Mouse (Mus musculus): Measurements from ENCODE around the gene Phtf2. TPM values are rescaled to one million over a fixed set of nuclear protein-coding genes. Genes with fewer than 3 reads are reported as not detected.
"Not testable (repeated sequence)": the region's sequence is repeated elsewhere in the genome, so short reads cannot be mapped to it uniquely, and the experiment has no call there.

Gene Phtf2
- polyA plus RNA-seq, 1 experiment from 2014 or later: 23.4 TPM

DNA sequence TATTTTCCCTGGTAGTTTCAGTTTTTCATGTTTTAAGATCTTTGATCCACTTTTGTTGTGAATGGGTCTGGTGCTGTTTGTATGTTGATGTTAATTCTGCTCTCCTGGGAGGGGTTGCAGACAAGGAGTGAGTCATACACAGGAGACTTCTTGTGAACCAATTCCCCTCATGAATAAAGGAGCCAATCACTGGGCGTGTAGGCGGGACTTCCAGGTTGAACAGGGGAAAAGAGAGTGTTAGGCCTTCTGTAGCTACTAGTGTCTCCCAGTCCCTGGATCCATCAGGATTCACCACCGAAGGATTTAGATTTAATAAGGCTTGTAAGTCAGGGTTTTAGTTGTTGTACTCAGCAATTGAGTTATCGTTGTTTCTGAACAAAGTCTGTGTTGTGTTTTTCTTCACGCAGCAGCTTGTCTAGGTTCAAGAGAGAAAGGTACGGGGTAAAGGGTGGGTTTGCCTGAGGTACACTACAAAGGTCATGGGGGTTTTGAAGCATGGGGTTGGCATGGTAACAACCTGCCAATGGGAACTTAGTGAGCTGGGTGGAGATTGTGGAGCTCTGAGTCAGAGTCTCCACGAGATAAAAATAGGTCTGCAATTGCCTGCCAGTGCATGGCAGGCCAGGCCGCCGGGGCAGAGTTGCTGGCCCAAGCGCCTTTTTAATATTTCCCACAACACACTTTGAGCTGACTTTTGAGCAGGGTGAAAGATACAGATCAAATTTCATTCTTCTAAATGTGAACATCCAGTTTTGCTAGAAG, 90.0 kb downstream of the Phtf2 start:
- no peak for ATAC-seq (ENCODE audit: low FRiP score, low read depth)
- no peak overlapping the region for H3K4me2 ChIP-seq (replicated peaks)
- H3K9me3 ChIP-seq: no peaks in the 10 kb centered on the region
- peaks cover 15% of the 10 kb centered on the region for H3K36me3 ChIP-seq
- no peaks in the 10 kb centered on the region for H3K27me3 ChIP-seq (replicated peaks)
- no peak overlapping the region for H3K9ac ChIP-seq
- no peak overlapping the region for H3K27ac ChIP-seq
- no peaks in the 10 kb centered on the region for H3K4me1 ChIP-seq
- WGBS: 91% methylated on average over 10 of the region's 10 CpGs
- no peak overlapping the region for H3K4me3 ChIP-seq

DNA sequence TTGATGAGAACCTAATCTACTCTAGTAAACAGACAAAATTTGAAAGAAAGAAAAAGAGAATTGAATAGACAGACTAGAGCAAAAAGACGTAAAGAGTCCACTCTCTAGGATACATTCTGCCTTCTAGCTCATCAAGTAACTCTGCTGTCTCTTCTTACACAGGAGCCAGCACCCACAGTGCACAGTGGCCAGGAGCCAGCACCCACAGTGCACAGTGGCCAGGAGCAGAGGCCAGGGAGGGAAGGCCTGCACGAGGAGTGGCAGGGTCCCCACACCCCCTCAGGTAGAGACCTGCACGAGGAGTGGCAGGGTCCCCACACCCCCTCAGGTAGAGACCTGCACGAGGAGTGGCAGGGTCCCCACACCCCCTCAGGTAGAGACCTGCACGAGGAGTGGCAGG, 95.5 kb downstream of the Phtf2 start:
- not testable (repeated sequence) for H3K27ac ChIP-seq; ATAC-seq (ENCODE audit: low FRiP score, low read depth); H3K4me1 ChIP-seq; H3K4me3 ChIP-seq; H3K4me2 ChIP-seq (replicated peaks); H3K27me3 ChIP-seq (replicated peaks); H3K36me3 ChIP-seq; H3K9ac ChIP-seq; H3K9me3 ChIP-seq
- 97% methylated on average over 3 of the region's 5 CpGs for WGBS

GRCm38 (mm10) chr5:20781116-20781515, 100.8 kb downstream of the Phtf2 start:
- no peak for ATAC-seq (ENCODE audit: low FRiP score, low read depth)
- WGBS: 95% methylated on average over 1 of the region's 1 CpGs
- peaks cover 3% of the 10 kb centered on the region for H3K36me3 ChIP-seq
- H3K4me3 ChIP-seq: no peak overlapping the region
- no peaks in the 10 kb centered on the region for H3K4me1 ChIP-seq
- no peak overlapping the region for H3K4me2 ChIP-seq (replicated peaks)
- no peak overlapping the region for H3K9ac ChIP-seq
- no peaks in the 10 kb centered on the region for H3K27me3 ChIP-seq (replicated peaks)
- no peak overlapping the region for H3K27ac ChIP-seq
- H3K9me3 ChIP-seq: no peaks in the 10 kb centered on the region

GRCm38 (mm10) chr5:20779191-20779590, 102.7 kb downstream of the Phtf2 start:
- H3K36me3 ChIP-seq: peaks cover 3% of the 10 kb centered on the region
- no peak overlapping the region for H3K4me3 ChIP-seq
- no peaks in the 10 kb centered on the region for H3K4me1 ChIP-seq
- no peaks in the 10 kb centered on the region for H3K9me3 ChIP-seq
- H3K27ac ChIP-seq: no peak overlapping the region
- ATAC-seq (ENCODE audit: low FRiP score, low read depth): no peak
- no peaks in the 10 kb centered on the region for H3K27me3 ChIP-seq (replicated peaks)
- no peak overlapping the region for H3K9ac ChIP-seq
- 73% methylated on average over 2 of the region's 2 CpGs for WGBS
- no peak overlapping the region for H3K4me2 ChIP-seq (replicated peaks)

DNA sequence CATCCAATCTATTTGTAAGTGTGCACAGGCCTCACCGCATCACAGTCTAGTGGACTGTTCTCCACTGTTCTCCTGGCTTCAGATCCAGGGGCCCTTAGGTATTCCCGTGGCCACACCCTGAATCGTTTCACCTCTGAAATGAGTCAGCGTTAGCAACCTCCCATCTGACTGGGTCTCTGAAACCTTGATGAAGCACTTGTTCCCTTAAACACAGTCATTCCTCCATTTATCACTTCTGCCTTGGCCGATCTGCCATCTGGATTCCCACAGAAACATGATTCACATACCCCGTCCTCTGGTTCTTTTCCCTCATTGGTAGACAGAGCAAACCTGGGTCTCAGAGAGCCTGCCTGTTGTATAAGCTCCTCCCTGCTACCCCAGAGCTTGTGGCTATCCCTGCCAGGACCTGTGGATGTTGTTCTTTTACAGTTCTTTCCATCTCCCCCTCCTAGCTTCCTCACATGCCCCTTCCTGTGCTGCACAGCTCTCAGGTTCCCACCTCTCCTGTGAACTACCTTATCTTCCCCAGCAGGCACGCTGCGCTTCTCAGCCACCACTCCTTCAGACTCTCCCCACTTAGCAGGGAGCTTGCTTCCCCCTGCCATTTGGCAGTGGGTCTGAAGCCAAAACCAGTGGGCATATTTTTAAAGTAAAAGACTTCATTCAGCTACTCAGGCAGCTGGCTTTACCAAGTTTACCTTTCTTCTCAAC, 103.5 kb downstream of the Phtf2 start:
- no peak for ATAC-seq (ENCODE audit: low FRiP score, low read depth)
- no peak overlapping the region for H3K9ac ChIP-seq
- H3K9me3 ChIP-seq: no peaks in the 10 kb centered on the region
- no peak overlapping the region for H3K4me3 ChIP-seq
- H3K27ac ChIP-seq: no peak overlapping the region
- no peaks in the 10 kb centered on the region for H3K27me3 ChIP-seq (replicated peaks)
- 85% methylated on average over 8 of the region's 8 CpGs for WGBS
- no peaks in the 10 kb centered on the region for H3K4me1 ChIP-seq
- H3K36me3 ChIP-seq: peaks cover 3% of the 10 kb centered on the region
- H3K4me2 ChIP-seq (replicated peaks): no peak overlapping the region

DNA sequence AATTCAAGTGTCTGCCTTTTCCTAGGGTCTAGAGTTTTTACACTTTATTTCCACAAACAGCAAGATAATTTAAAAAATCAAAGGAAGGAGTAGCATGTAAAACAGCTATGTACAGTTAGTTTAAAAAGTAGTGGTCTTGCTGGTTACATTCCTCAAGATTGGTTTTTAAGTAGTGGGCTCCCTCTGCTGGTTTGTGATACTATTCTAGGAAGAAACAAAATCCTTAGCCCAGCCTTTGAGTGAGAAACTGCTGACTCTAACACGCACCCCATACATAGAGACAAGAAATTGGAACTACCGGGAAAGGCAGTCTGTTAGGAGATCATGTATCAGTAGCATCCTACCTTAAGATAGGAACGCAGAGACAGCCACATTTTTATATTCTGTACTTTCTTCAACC, 108.6 kb downstream of the Phtf2 start:
- Histone ChIP-seq H3K9me3 (no peaks in the 10 kb centered on the region), H3K4me1 (no peaks in the 10 kb centered on the region), H3K4me2 (replicated peaks) (no peak overlapping the region), H3K4me3 (no peak overlapping the region), H3K9ac (no peak overlapping the region), H3K27ac (no peak overlapping the region), H3K27me3 (replicated peaks) (no peaks in the 10 kb centered on the region), H3K36me3 (peaks cover 3% of the 10 kb centered on the region)
- WGBS: 78% methylated on average over 3 of the region's 3 CpGs
- no peak for ATAC-seq (ENCODE audit: low FRiP score, low read depth)

DNA sequence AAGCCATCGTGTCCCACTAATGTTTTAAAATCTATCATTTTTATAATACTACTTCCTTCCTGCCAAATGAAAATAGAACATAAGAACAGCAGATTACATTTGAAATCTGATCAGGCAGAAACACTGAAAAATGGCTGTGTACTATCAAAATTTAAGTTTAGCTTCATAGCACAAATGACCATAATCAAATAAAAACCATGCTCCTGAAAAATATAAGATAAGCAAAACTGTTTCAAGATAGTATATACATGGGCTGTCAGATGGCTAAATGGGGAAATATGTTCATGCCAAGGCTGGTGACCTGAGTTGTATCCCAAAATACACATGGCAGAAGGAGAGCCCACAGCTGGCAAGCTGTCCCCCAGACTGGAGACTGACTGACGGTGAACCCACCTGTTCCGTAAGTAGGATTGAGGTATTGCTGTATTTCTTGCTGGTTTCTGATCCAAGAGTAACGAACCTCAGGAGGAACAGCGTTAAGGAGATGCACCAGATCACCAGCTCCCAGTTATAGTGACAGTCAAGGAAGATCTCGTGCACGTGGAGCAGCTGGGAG, 116.5 kb downstream of the Phtf2 start:
- ATAC-seq (ENCODE audit: low FRiP score, low read depth): no peak
- H3K9me3 ChIP-seq: no peaks in the 10 kb centered on the region
- H3K27me3 ChIP-seq (replicated peaks): no peaks in the 10 kb centered on the region
- H3K9ac ChIP-seq: no peak overlapping the region
- 0 out of 2 replicates have a peak, but pooled peaks cover 9% of the 10 kb centered on the region for H3K36me3 ChIP-seq
- no peak overlapping the region for H3K4me2 ChIP-seq (replicated peaks)
- H3K4me1 ChIP-seq: no peaks in the 10 kb centered on the region
- no peak overlapping the region for H3K4me3 ChIP-seq
- 91% methylated on average over 7 of the region's 7 CpGs for WGBS
- no peak overlapping the region for H3K27ac ChIP-seq

DNA sequence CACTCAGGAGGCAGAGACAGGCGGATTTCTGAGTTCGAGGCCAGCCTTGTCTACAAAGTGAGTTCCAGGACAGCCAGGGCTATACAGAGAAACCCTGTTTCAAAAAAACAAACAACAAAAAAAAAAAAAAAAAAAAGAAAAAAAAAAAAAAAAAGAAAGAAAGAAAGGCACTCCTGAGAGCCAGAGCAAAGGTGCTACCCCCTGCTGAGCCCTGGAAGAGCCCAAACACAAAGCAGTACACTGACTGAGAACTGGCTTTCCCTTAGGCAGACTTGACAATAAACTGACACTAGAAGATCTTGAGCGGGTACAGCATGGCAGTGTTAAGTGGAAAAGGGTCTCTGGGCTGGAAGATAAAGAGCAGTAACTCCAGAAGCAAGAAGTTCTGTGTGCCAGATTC, 119.5 kb downstream of the Phtf2 start:
- H3K27me3 ChIP-seq (replicated peaks); ATAC-seq (ENCODE audit: low FRiP score, low read depth); H3K4me3 ChIP-seq; H3K4me1 ChIP-seq; H3K27ac ChIP-seq; H3K9me3 ChIP-seq; H3K4me2 ChIP-seq (replicated peaks); H3K9ac ChIP-seq: not testable (repeated sequence)
- 94% methylated on average over 3 of the region's 3 CpGs for WGBS
- H3K36me3 ChIP-seq: peaks cover 10% of the 10 kb centered on the region; the same call in 1 of the 2 replicates

DNA sequence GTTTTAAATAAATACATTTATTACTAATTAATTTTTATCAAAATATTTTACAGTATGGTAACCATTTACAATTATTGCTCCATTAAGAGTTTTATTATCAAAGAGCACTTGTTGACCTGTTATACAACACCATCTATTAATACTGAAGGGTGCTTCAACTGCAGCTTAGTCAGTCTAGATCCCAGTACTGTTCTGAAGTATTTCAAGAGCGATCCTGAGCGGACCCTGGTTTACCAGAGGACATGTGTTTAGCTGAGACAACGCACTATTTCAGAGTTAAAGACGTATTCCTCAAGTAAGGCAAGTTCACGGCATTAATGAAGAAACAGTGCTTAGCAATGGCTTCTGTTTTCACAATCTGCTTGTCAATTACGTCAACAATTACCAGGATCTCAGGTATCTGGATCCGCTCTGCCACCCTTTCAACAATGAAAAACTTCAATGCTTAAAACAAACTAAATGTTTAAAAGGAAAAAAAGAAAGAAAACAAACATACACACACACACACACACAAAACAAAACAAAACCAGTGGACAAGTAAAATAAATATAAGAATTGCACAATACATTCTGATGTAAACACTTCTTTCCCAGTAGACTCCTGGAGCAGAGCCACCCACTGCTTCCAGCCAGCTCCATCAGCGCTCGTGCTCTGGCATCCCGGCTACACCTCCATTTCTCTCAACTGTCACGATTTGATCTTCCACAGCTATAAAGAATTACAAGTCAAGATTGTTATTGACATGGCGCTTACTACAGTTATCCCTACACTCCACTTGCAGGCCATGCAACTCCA, 121.4 kb downstream of the Phtf2 start:
- Histone ChIP-seq H3K4me2 (replicated peaks) (no peak overlapping the region), H3K9ac (no peak overlapping the region), H3K4me1 (no peaks in the 10 kb centered on the region), H3K9me3 (no peaks in the 10 kb centered on the region), H3K4me3 (no peak overlapping the region), H3K27ac (no peak overlapping the region), H3K27me3 (replicated peaks) (no peaks in the 10 kb centered on the region), H3K36me3 (peaks cover 8% of the 10 kb centered on the region; the same call in 1 of the 2 replicates)
- no peak for ATAC-seq (ENCODE audit: low FRiP score, low read depth)
- WGBS: 93% methylated on average over 12 of the region's 12 CpGs

DNA sequence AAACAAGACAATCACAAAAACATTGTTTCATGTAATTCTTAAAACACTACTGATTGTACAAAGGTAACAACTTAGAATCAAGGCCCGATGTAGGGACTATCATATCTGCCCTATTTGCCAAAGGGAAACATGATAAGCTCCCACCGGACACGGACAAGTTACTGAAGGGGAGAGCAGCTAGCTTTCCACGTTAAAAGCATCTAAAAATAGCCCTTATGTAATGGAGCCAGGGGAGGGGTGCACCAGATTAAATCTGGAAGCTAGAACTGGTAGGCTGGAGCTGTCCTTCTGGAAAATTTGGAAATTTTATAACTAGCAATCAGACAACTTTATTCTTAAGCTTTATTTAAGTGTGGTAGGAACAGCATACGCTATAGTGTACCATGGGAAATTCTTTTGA, 122.2 kb downstream of the Phtf2 start:
- Histone ChIP-seq H3K4me1 (no peaks in the 10 kb centered on the region), H3K27ac (no peak overlapping the region), H3K4me3 (no peak overlapping the region), H3K9me3 (no peaks in the 10 kb centered on the region), H3K9ac (no peak overlapping the region), H3K4me2 (replicated peaks) (no peak overlapping the region), H3K27me3 (replicated peaks) (no peaks in the 10 kb centered on the region), H3K36me3 (peaks cover 7% of the 10 kb centered on the region; the same call in 1 of the 2 replicates)
- 85% methylated on average over 5 of the region's 5 CpGs for WGBS
- ATAC-seq (ENCODE audit: low FRiP score, low read depth): no peak

DNA sequence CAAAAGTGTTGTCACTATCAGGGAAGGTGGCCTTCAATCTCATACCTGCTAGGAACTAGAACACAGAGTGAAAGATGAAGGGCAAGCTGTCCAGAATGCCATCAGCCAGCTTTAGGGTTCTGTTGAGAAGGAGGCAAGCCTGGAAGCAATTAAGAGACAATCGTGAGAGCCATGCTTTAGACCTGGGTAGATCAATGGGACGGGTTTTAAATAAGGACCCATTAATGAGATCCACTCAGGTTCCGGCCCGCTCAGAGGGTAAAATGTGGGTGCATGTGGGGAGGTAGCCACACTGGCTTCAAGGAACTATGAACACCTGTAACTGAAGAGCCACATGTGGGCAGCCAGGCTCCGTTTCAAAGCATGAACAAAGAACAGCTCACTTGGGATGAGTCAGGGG, 128.0 kb downstream of the Phtf2 start:
- Histone ChIP-seq H3K9me3 (no peaks in the 10 kb centered on the region), H3K27me3 (replicated peaks) (no peaks in the 10 kb centered on the region), H3K4me3 (no peak overlapping the region), H3K9ac (no peak overlapping the region), H3K4me1 (peaks cover 11% of the 10 kb centered on the region; the same call in 1 of the 2 replicates), H3K4me2 (replicated peaks) (no peak overlapping the region), H3K27ac (no peak overlapping the region), H3K36me3 (no peaks in the 10 kb centered on the region; the same call in 1 of the 2 replicates)
- no peak for ATAC-seq (ENCODE audit: low FRiP score, low read depth)
- WGBS: 79% methylated on average over 5 of the region's 5 CpGs

DNA sequence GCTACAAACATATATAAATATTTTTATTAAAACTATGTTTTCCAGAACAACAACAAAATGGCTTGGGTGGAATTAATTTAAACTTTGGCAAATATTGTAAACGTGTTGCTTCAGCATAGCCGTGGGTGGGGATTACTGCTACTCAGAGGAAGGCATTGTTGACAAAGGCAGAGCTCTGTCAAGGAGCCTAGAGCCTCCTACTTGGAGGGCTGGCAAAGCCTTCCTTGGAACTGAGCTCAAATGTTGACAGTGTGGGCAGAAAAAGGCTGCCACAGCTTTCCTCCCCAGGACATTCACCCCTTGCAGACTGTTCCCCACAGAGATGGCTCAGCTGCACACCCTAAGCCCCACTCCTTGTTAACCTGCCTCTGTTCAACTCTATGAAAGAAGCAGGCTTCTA, 128.8 kb downstream of the Phtf2 start:
- H3K4me1 ChIP-seq: peaks cover 11% of the 10 kb centered on the region; the same call in 1 of the 2 replicates
- H3K4me2 ChIP-seq (replicated peaks): no peak overlapping the region
- H3K36me3 ChIP-seq: no peaks in the 10 kb centered on the region
- H3K27ac ChIP-seq: no peak overlapping the region
- no peaks in the 10 kb centered on the region for H3K27me3 ChIP-seq (replicated peaks)
- H3K9me3 ChIP-seq: no peaks in the 10 kb centered on the region
- no peak for ATAC-seq (ENCODE audit: low FRiP score, low read depth)
- H3K9ac ChIP-seq: no peak overlapping the region
- WGBS: 69% methylated on average over 2 of the region's 2 CpGs
- H3K4me3 ChIP-seq: no peak overlapping the region

Data from neural tube, embryonic 12.5 days (tissue).